Mouse (Mus musculus) forebrain, embryonic 14.5 days (tissue): Measurements from ENCODE around the gene Zfp526. TPM values are rescaled to one million over a fixed set of nuclear protein-coding genes. Genes with fewer than 3 reads are reported as not detected.

Source experiments
- ATAC-seq: fragments of 200-750 bp; cut with Nextera tagmentation; 2 replicates; pipeline ENCODE4 v1.8.0; 2017; ENCODE audit warnings: mild to moderate bottlenecking, moderate library complexity
- DNase-seq: peaks from one replicate; pipeline ENCODE4 v3.0.0-alpha.2; 2015; ENCODE audit warnings: low spot score
- H3K27ac ChIP-seq: fragments of 300-500 bp; sonication (generic); 2 replicates; pipeline ENCODE4 v1.5.1; 2014; ENCODE audit warnings: low read depth, mild to moderate bottlenecking, control low read depth, low read length, moderate library complexity
- H3K27me3 ChIP-seq: fragments of 300-500 bp; sonication (generic); replicated peaks from 2 replicates; pipeline ENCODE4 v1.6.1; 2014; ENCODE audit warnings: low read length, control low read depth, mixed read lengths; ENCODE audit not compliant: control insufficient read depth, insufficient read depth
- H3K36me3 ChIP-seq: fragments of 300-500 bp; sonication (generic); 2 replicates; pipeline ENCODE4 v1.6.1; 2014; ENCODE audit warnings: low read length, control low read depth; ENCODE audit not compliant: control insufficient read depth, insufficient read depth
- H3K4me1 ChIP-seq: fragments of 300-500 bp; sonication (generic); 2 replicates; pipeline ENCODE4 v1.6.1; 2014; ENCODE audit warnings: antibody characterized with exemption, low read length, control low read depth; ENCODE audit not compliant: control insufficient read depth, insufficient read depth
- H3K4me2 ChIP-seq: fragments of 300-500 bp; sonication (generic); 2 replicates; pipeline ENCODE4 v1.6.1; 2014; ENCODE audit warnings: mild to moderate bottlenecking, control low read depth, low read length
- H3K4me3 ChIP-seq: fragments of 300-500 bp; sonication (generic); 2 replicates; pipeline ENCODE4 v1.5.1; 2014; ENCODE audit warnings: low read depth, low read length, control low read depth
- H3K9ac ChIP-seq: fragments of 300-500 bp; sonication (generic); 2 replicates; pipeline ENCODE4 v1.6.1; 2014; ENCODE audit warnings: mild to moderate bottlenecking, low read length, control low read depth, moderate library complexity
- H3K9me3 ChIP-seq: fragments of 300-500 bp; sonication (generic); replicated peaks from 2 replicates; pipeline ENCODE4 v1.6.1; 2016; ENCODE audit warnings: low read length, control low read depth, mixed read lengths; ENCODE audit not compliant: control insufficient read depth
- WGBS: fragments of 180-500 bp; shearing (Covaris S2); extraction: QIAGEN DNeasy Blood & Tissue Kit; methylation state at CpG from one replicate; pipeline ENCODE4 v1.1.7; 2014; 5-methylcytosine and 5-hydroxymethylcytosine counted together
- polyA plus RNA-seq: library from polyadenylated mRNA; unstranded; fragments of >200 nt; fragmentation: Nextera tagmentation; extraction: Ambion mirVana; gene quantifications from 2 replicates; pipeline ENCODE4 v1.2.1, GENCODE M21; 2014

Gene Zfp526
- polyA plus RNA-seq, 1 experiment from 2014 or later = 2.3 TPM

- Histone ChIP-seq H3K4me3 (no peak overlapping the region), H3K27ac (no peak overlapping the region), H3K9me3 (no peaks in the 10 kb centered on the region), H3K36me3 (peaks cover 47% of the 10 kb centered on the region), H3K27me3 (no peaks in the 10 kb centered on the region), H3K4me2 (no peak overlapping the region), H3K9ac (no peak overlapping the region), H3K4me1 (peaks cover 16% of the 10 kb centered on the region)
- DNase-seq (no peak), ATAC-seq (no peak)
- WGBS = 92% methylated on average over 5 of the region's 5 CpGs
Observed at GRCm38 (mm10) chr7:25235526-25235925, 14.3 kb downstream of the Zfp526 start.

- Histone ChIP-seq H3K36me3 (peaks cover 28% of the 10 kb centered on the region), H3K4me1 (peaks cover 16% of the 10 kb centered on the region), H3K27ac (peak within 1 kb of the TSS; percentile 74), H3K9ac (peak within 1 kb of the TSS; percentile 98), H3K4me2 (peak within 1 kb of the TSS; percentile 83), H3K9me3 (no peaks in the 10 kb centered on the region), H3K27me3 (no peaks in the 10 kb centered on the region), H3K4me3 (peak within 1 kb of the TSS; percentile 96)
- peak; percentile 87 for ATAC-seq
- DNase-seq = peak; percentile 99
- WGBS = under 1% methylated on average over 62 of the region's 76 CpGs
Observed at GRCm38 (mm10) chr7:25237249-25238014, 16.2 kb downstream of the Zfp526 start, which contains the start of gene Gsk3a. Gsk3a (minus strand) TSS chr7:25237851.

GRCm38 (mm10) chr7:25238015-25238706 lies 16.9 kb downstream of the Zfp526 start:
- H3K27me3 ChIP-seq = no peaks in the 10 kb centered on the region
- peaks cover 16% of the 10 kb centered on the region for H3K4me1 ChIP-seq
- H3K9ac ChIP-seq = peak overlapping the region; percentile 98; the same call in 1 of the 2 replicates
- WGBS = under 1% methylated on average over 23 of the region's 23 CpGs
- H3K36me3 ChIP-seq = peaks cover 21% of the 10 kb centered on the region
- H3K4me3 ChIP-seq = peak overlapping the region; percentile 96
- no peaks in the 10 kb centered on the region for H3K9me3 ChIP-seq
- H3K27ac ChIP-seq = peak overlapping the region; percentile 74
- ATAC-seq (peak; percentile 89), DNase-seq (peak; percentile 99)
- peak overlapping the region; percentile 83 for H3K4me2 ChIP-seq

- H3K9me3 ChIP-seq = no peaks in the 10 kb centered on the region
Observed at GRCm38 (mm10) chr7:25238829-25239623, 17.8 kb downstream of the Zfp526 start.

GRCm38 (mm10) chr7:25240631-25241030 lies 19.4 kb downstream of the Zfp526 start:
- no peaks in the 10 kb centered on the region for H3K9me3 ChIP-seq
- DNase-seq (no peak), ATAC-seq (no peak)
- no peak overlapping the region for H3K9ac ChIP-seq
- WGBS = 67% methylated on average over 7 of the region's 7 CpGs
- H3K36me3 ChIP-seq = peaks cover 19% of the 10 kb centered on the region
- H3K4me3 ChIP-seq = no peak overlapping the region
- H3K27ac ChIP-seq = no peak overlapping the region
- H3K27me3 ChIP-seq = no peaks in the 10 kb centered on the region
- no peak overlapping the region for H3K4me2 ChIP-seq
- peaks cover 16% of the 10 kb centered on the region for H3K4me1 ChIP-seq

More at GRCm38 (mm10) chr7:25238829-25239623, 17.8 kb downstream of the Zfp526 start:
- Histone ChIP-seq H3K4me3 (peak overlapping the region; percentile 96), H3K27me3 (no peaks in the 10 kb centered on the region), H3K27ac (peak overlapping the region; percentile 74), H3K9ac (peak overlapping the region; percentile 40; the same call in 1 of the 2 replicates), H3K4me1 (peaks cover 16% of the 10 kb centered on the region), H3K36me3 (peaks cover 16% of the 10 kb centered on the region), H3K4me2 (peak overlapping the region; percentile 83)
- 4% methylated on average over 29 of the region's 30 CpGs for WGBS
- ATAC-seq (peak; percentile 54), DNase-seq (peak; percentile 98)

- DNase-seq = peak; percentile 68
- no peak for ATAC-seq
- peaks cover 16% of the 10 kb centered on the region for H3K4me1 ChIP-seq
- no peaks in the 10 kb centered on the region for H3K9me3 ChIP-seq
- no peak overlapping the region for H3K4me2 ChIP-seq
- H3K27ac ChIP-seq = no peak overlapping the region; the same call in 1 of the 2 replicates
- H3K36me3 ChIP-seq = peaks cover 23% of the 10 kb centered on the region
- H3K27me3 ChIP-seq = no peaks in the 10 kb centered on the region
- 34% methylated on average over 2 of the region's 2 CpGs for WGBS
- H3K9ac ChIP-seq = no peak overlapping the region
- H3K4me3 ChIP-seq = no peak overlapping the region
Observed at GRCm38 (mm10) chr7:25241062-25241461, 19.8 kb downstream of the Zfp526 start.

GRCm38 (mm10) chr7:25243361-25243760 lies 22.1 kb downstream of the Zfp526 start:
- Histone ChIP-seq H3K9ac (no peak overlapping the region), H3K4me3 (no peak overlapping the region), H3K9me3 (no peaks in the 10 kb centered on the region), H3K4me1 (peaks cover 26% of the 10 kb centered on the region), H3K36me3 (peaks cover 23% of the 10 kb centered on the region), H3K27me3 (no peaks in the 10 kb centered on the region), H3K27ac (no peak overlapping the region), H3K4me2 (no peak overlapping the region)
- ATAC-seq (no peak), DNase-seq (no peak)
- WGBS = 87% methylated on average over 4 of the region's 4 CpGs

GRCm38 (mm10) chr7:25244562-25245369 lies 23.5 kb downstream of the Zfp526 start:
- no peak for DNase-seq
- no peak overlapping the region for H3K9ac ChIP-seq
- no peaks in the 10 kb centered on the region for H3K9me3 ChIP-seq
- peaks cover 20% of the 10 kb centered on the region for H3K4me1 ChIP-seq
- no peak for ATAC-seq
- no peak overlapping the region for H3K27ac ChIP-seq
- H3K4me2 ChIP-seq = no peak overlapping the region
- peaks cover 23% of the 10 kb centered on the region for H3K36me3 ChIP-seq
- 91% methylated on average over 30 of the region's 30 CpGs for WGBS
- H3K27me3 ChIP-seq = no peaks in the 10 kb centered on the region
- H3K4me3 ChIP-seq = no peak overlapping the region
